Mouse (Mus musculus): ENCODE measurements around the gene Atp6v1e1. TPM values are rescaled to one million over a fixed set of nuclear protein-coding genes. Genes with fewer than 3 reads are reported as not detected.
"Not testable (repeated sequence)": the region's sequence is repeated elsewhere in the genome, so short reads cannot be mapped to it uniquely, and the experiment has no call there.

The Atp6v1e1 gene
- polyA plus RNA-seq, 2 experiments: 73.8 to 145 TPM

GRCm38 (mm10) chr6:120820941-120821340, 1.7 kb downstream of the Atp6v1e1 start:
- no peaks in the 10 kb centered on the region for H3K9me3 ChIP-seq (ENCODE audit: control insufficient read depth, low read length)
- H3K4me2 ChIP-seq (ENCODE audit: low read depth): peak overlapping the region; percentile 90
- peak overlapping the region; percentile 74 for H3K27ac ChIP-seq
- WGBS (ENCODE audit: insufficient replicate concordance): 58% methylated on average over 1 of the region's 1 CpGs
- H3K9ac ChIP-seq (replicated peaks): peak overlapping the region; percentile 94
- ATAC-seq (ENCODE audit: insufficient read depth) (peak; percentile 46), DNase-seq (ENCODE audit: low read depth in 3 of 3, low spot score in 3 of 3) (no peak)
- H3K4me1 ChIP-seq (replicated peaks; ENCODE audit: control insufficient read depth in 2 of 2, insufficient read depth in 2 of 2, low read length in 1 of 2): peaks cover 13 to 27% of the 10 kb centered on the region in 2 experiments
- H3K27me3 ChIP-seq (ENCODE audit: control insufficient read depth, insufficient read depth, low read length): no peaks in the 10 kb centered on the region
- H3K4me3 ChIP-seq (ENCODE audit: insufficient read depth in 1 of 2, low read depth in 2 of 2, low read length in 2 of 2): peak overlapping the region; percentile 86 to 95
- no peak for TF ChIP-seq CTCF (IDR thresholded peaks at IDR 0.05; ENCODE audit: low read depth)
- TF ChIP-seq EP300 (IDR thresholded peaks at IDR 0.05; ENCODE audit: low read depth): peak; percentile 25; the same call in 1 of the 2 replicates
- H3K36me3 ChIP-seq (replicated peaks; ENCODE audit: control insufficient read depth, insufficient read depth, low read depth): peaks cover 32% of the 10 kb centered on the region

DNA sequence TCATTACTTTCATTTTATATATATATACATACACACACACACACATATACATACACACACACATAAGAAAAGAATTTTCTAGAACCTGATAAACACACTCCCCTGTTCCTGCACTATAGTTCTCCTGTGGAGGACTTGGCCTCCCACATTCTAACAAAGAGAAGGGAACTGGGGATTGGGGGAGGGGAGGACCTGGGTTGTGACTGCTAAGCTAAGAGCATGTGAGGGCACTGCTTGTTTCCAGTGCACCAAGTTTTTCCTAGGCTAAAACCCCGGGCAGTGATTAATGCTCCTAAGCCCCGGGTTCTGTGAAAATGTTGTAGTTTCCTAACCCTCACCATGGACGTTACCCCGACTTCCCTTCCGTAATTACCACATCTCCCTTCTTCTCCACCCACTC, 2.4 kb downstream of the Atp6v1e1 start:
- Histone ChIP-seq H3K36me3 (replicated peaks; ENCODE audit: control insufficient read depth, insufficient read depth, low read depth) (peaks cover 32% of the 10 kb centered on the region), H3K4me1 (replicated peaks; ENCODE audit: control insufficient read depth in 2 of 2, insufficient read depth in 2 of 2, low read length in 1 of 2) (peaks cover 13 to 27% of the 10 kb centered on the region in 2 experiments), H3K27me3 (ENCODE audit: control insufficient read depth, insufficient read depth, low read length) (no peaks in the 10 kb centered on the region), H3K4me3 (ENCODE audit: insufficient read depth in 1 of 2, low read depth in 2 of 2, low read length in 2 of 2) (peak overlapping the region; percentile 60 to 95), H3K9ac (replicated peaks) (peak overlapping the region; percentile 94), H3K9me3 (ENCODE audit: control insufficient read depth, low read length) (no peaks in the 10 kb centered on the region), H3K4me2 (ENCODE audit: low read depth) (peak overlapping the region; percentile 90), H3K27ac (peak overlapping the region; percentile 21)
- ATAC-seq (ENCODE audit: insufficient read depth) (no peak), DNase-seq (ENCODE audit: low read depth in 3 of 3, low spot score in 3 of 3) (no peak)
- WGBS (ENCODE audit: insufficient replicate concordance): 44% methylated on average over 5 of the region's 5 CpGs
- no peak for TF ChIP-seq CTCF (IDR thresholded peaks at IDR 0.05; ENCODE audit: low read depth)
- TF ChIP-seq EP300 (IDR thresholded peaks at IDR 0.05; ENCODE audit: low read depth): no peak

- no peak for ATAC-seq (ENCODE audit: insufficient read depth)
- H3K4me1 ChIP-seq (replicated peaks; ENCODE audit: control insufficient read depth in 2 of 2, insufficient read depth in 2 of 2, low read length in 1 of 2): peaks cover 13 to 25% of the 10 kb centered on the region in 2 experiments
- H3K4me3 ChIP-seq (ENCODE audit: insufficient read depth in 1 of 2, low read depth in 2 of 2, low read length in 2 of 2): peak overlapping the region in 1 of 2 experiments; percentile 95; a peak in 3 of 4 replicates
- H3K27me3 ChIP-seq (ENCODE audit: control insufficient read depth, insufficient read depth, low read length): no peaks in the 10 kb centered on the region
- H3K9ac ChIP-seq (replicated peaks): 0 out of 2 replicates have a peak overlapping the region, but pooled peaks have one; percentile 1
- H3K4me2 ChIP-seq (ENCODE audit: low read depth): peak overlapping the region; percentile 90
- H3K9me3 ChIP-seq (ENCODE audit: control insufficient read depth, low read length): no peaks in the 10 kb centered on the region
- no peak for DNase-seq (ENCODE audit: low read depth in 3 of 3, low spot score in 3 of 3)
- no peak for TF ChIP-seq EP300 (IDR thresholded peaks at IDR 0.05; ENCODE audit: low read depth)
- peaks cover 32% of the 10 kb centered on the region for H3K36me3 ChIP-seq (replicated peaks; ENCODE audit: control insufficient read depth, insufficient read depth, low read depth)
- H3K27ac ChIP-seq: no peak overlapping the region
- 83% methylated on average over 2 of the region's 2 CpGs for WGBS (ENCODE audit: insufficient replicate concordance)
Measured at GRCm38 (mm10) chr6:120819294-120819693, 3.3 kb downstream of the Atp6v1e1 start.

GRCm38 (mm10) chr6:120811999-120812398, 10.6 kb downstream of the Atp6v1e1 start:
- not testable (repeated sequence) for H3K4me2 ChIP-seq (ENCODE audit: low read depth); H3K27me3 ChIP-seq (ENCODE audit: control insufficient read depth, insufficient read depth, low read length); H3K9me3 ChIP-seq (ENCODE audit: control insufficient read depth, low read length); H3K4me1 ChIP-seq (replicated peaks; ENCODE audit: control insufficient read depth in 2 of 2, insufficient read depth in 2 of 2, low read length in 1 of 2); H3K27ac ChIP-seq; H3K9ac ChIP-seq (replicated peaks); H3K4me3 ChIP-seq (ENCODE audit: insufficient read depth in 1 of 2, low read depth in 2 of 2, low read length in 2 of 2); DNase-seq (ENCODE audit: low read depth in 3 of 3, low spot score in 3 of 3)
- WGBS (ENCODE audit: insufficient replicate concordance): 97% methylated on average over 6 of the region's 10 CpGs
- H3K36me3 ChIP-seq (replicated peaks; ENCODE audit: control insufficient read depth, insufficient read depth, low read depth): peaks cover 49% of the 10 kb centered on the region
- peak; percentile 11; the same call in 1 of the 2 replicates for ATAC-seq (ENCODE audit: insufficient read depth)
- TF ChIP-seq CTCF (IDR thresholded peaks at IDR 0.05; ENCODE audit: low read depth): 0 out of 2 replicates have a peak, but pooled peaks have one; percentile 5

GRCm38 (mm10) chr6:120807738-120808081, 14.9 kb downstream of the Atp6v1e1 start:
- TF ChIP-seq CTCF (IDR thresholded peaks at IDR 0.05; ENCODE audit: low read depth) (no peak), EP300 (IDR thresholded peaks at IDR 0.05; ENCODE audit: low read depth) (no peak)
- DNase-seq (ENCODE audit: low read depth in 3 of 3, low spot score in 3 of 3) (no peak), ATAC-seq (ENCODE audit: insufficient read depth) (peak; percentile 37; the same call in 1 of the 2 replicates)
- H3K4me2 ChIP-seq (ENCODE audit: low read depth): no peak overlapping the region
- 94% methylated on average over 4 of the region's 4 CpGs for WGBS (ENCODE audit: insufficient replicate concordance)
- no peaks in the 10 kb centered on the region for H3K9me3 ChIP-seq (ENCODE audit: control insufficient read depth, low read length)
- peaks cover 89% of the 10 kb centered on the region for H3K36me3 ChIP-seq (replicated peaks; ENCODE audit: control insufficient read depth, insufficient read depth, low read depth)
- H3K4me3 ChIP-seq (ENCODE audit: insufficient read depth in 1 of 2, low read depth in 2 of 2, low read length in 2 of 2): no peak overlapping the region
- no peak overlapping the region; the same call in 1 of the 2 replicates for H3K27ac ChIP-seq
- H3K9ac ChIP-seq (replicated peaks): no peak overlapping the region
- H3K4me1 ChIP-seq (replicated peaks; ENCODE audit: control insufficient read depth in 2 of 2, insufficient read depth in 2 of 2, low read length in 1 of 2): no peaks in the 10 kb centered on the region; a peak in 1 of 4 replicates
- no peaks in the 10 kb centered on the region for H3K27me3 ChIP-seq (ENCODE audit: control insufficient read depth, insufficient read depth, low read length)
